Mouse (Mus musculus): Measurements from ENCODE around the gene Map7d1. TPM values are rescaled to one million over a fixed set of nuclear protein-coding genes. Genes with fewer than 3 reads are reported as not detected.

The Map7d1 gene
- total RNA-seq, 2 experiments from 2014 or later = 240 to 249 TPM

DNA sequence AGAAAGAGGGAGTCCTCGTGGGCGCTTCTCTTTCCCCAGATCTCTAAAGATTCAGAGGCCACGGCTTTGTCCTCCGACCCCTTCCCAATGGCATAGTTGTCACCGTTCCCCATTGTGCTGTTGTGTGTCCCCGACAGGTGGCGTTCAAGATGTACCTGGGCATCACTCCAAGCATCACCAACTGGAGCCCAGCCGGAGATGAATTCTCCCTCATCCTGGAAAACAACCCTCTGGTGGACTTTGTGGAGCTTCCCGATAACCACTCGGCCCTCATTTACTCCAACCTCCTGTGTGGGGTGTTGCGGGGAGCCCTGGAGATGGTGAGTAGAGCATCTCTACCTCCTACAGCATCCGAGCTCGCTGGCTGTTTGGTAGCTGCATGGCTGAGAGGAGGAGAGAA, 17.6 kb upstream of the Map7d1 start:
- no peak for DNase-seq

DNA sequence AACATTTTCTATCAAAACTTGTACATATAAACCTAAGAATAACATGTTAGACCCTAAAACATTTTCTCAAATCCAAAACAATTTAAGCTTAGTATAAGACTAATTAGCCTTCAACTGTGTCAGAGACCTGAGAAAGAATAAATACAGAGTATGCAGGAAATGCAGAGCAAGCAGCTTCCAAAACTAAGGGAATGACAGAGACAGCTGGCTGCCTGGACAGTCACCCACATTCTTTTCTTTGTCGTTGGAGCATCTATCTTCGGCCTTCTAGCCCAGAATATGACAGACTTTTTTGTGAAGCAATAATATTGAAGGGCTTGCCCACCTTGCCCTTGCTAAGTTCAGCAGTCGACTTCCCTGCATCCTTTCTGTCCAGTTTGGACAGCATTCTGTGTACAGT, 13.1 kb upstream of the Map7d1 start:
- DNase-seq = no peak

- peak; percentile 99 to 100 for DNase-seq
These were observed 6.1 kb upstream of the Map7d1 start, which contains the start of gene Trappc3 for GRCm38 (mm10) chr4:126262119-126262807. Gene Trappc3, plus strand, starts transcription at chr4:126262325.

DNA sequence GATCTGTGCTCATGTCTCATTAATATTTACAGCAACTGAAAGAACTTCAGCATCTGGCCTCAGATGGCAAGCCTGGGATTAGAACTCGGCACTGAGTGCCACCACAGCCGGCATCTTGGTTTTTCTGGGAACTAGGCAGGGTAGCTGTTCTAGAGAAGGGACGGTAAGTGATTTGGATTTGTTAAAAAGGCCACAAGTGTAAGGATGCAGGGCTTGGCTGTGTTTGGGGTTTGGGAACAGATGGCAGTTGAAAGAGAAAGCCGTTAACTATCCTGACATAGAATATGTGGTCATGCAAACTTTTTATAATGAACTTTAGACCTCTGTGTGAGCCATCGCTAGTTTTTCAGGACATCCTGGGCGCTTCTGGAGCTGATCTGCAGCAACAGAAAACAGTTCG, 5.5 kb upstream of the Map7d1 start:
- DNase-seq = no peak

DNA sequence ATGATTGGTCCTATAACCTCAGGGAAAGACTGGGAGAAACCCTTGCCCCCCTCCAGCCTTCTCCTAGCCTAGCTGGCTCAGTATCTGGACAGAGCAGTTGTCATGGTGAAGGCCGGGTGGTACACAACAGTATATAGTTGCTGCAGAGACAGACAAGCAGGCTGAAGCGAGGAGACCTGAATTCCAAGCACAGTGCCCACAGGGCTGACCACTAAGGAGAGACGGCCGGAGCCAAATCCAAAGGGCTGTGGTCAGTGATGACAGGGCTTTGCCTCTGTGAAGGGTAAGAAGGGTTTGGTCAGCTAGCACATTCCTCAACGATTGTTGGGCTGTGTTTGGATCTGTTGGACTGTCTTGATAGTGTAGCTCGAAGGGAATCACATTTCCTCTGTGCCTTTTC, 5.1 kb upstream of the Map7d1 start:
- no peak for DNase-seq

GRCm38 (mm10) chr4:126260520-126261201, 4.5 kb upstream of the Map7d1 start:
- DNase-seq = peak; percentile 87 to 96

DNA sequence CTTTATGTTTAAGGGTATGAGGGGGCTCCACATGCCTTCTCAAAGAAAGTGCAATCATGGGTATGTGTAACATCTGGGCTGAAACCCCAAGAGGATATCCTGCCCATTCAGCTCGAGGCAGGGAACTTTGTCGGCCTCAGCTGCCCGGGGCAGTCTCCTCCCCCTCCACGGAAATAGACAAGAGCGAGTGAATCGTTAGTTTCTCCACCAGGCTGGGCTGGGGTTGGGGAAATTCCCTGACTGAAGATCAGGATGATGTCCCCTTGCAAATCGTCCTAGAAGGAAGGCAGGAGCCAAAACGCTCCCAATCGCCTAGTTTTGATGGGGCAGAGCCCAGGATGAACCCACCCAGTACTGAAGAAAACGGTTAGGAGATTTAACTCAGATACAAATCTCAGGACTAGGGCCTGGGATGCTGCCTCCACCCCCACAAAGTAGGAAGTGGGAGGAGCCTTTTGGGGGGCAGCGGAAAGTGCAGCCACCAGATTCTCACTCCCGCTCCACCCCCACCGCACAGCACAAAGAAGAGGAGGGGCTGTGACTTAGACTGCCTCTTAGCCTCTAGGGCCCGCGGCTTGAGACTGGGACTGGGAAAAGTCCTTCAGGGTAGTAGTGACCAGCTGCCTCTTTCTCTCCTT, 3.5 kb upstream of the Map7d1 start:
- peak; percentile 91 to 95 for DNase-seq

DNA sequence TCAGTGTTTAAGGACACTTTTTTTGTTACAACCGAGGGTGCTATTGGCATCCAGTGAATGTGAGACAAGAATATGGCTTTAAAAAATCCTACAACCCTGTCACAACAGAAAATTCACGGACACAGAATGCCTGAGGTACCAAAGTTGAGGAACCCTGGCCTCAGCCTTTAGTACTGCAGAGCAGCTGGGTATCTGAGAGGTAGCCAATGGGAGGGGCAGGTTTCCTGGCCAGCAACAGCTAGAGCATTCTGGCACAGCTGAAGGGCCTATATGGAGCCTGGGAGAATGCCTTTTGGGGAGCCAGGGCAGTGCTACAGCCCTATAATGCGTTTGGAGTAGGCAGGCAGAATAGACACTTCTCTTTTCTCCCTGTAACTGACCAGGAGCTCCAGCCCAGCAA, 2.9 kb upstream of the Map7d1 start:
- peak; percentile 64 to 75 for DNase-seq

DNA sequence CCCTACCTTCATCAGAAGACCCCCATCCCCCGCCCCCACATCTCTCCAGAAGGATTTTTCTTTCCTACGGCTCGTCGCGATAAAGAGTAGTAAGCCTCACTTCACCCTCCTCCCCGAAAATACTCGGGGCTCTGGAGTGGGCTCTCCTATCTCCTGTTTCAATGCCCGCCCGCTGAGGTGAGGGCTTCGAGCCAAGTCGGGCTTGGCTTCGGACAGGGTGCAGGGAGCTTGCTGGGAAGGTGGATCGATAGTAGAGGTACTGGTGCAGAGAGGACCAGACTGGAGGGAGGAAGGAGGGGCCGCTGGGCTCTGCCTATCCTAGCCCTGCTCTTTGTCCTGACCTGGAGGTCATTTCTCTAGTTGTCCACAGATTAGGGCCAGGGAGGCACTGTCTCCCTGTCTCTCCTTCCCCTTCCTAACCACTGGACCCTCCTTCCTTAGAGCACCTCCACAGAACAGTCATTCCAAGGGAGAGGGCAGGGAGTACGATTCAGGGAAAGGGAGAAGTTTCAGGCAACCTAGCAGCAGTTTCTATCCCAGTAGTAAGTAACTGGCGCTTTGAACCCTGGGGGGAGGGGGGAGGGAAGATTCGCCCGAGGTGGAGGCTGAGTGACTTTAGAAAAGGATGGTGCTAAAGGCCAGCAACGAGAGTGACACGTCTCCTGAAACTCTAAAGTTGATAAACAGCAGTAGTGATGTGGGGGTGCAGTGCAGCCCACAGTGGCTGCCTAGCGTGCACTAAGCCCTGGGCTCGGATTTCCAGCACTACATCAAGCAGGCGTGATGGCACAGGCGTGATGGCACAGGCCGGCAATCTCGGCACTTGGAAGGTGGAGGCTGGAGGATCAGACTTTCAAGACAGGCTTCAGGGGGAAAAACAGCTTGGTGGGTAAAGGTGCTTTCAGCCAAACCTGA, 1.1 kb upstream of the Map7d1 start:
- DNase-seq = peak; percentile 73 to 77

GRCm38 (mm10) chr4:126255113-126256001, 786 bp downstream of the Map7d1 start:
- peak; percentile 64 to 67 for DNase-seq

DNA sequence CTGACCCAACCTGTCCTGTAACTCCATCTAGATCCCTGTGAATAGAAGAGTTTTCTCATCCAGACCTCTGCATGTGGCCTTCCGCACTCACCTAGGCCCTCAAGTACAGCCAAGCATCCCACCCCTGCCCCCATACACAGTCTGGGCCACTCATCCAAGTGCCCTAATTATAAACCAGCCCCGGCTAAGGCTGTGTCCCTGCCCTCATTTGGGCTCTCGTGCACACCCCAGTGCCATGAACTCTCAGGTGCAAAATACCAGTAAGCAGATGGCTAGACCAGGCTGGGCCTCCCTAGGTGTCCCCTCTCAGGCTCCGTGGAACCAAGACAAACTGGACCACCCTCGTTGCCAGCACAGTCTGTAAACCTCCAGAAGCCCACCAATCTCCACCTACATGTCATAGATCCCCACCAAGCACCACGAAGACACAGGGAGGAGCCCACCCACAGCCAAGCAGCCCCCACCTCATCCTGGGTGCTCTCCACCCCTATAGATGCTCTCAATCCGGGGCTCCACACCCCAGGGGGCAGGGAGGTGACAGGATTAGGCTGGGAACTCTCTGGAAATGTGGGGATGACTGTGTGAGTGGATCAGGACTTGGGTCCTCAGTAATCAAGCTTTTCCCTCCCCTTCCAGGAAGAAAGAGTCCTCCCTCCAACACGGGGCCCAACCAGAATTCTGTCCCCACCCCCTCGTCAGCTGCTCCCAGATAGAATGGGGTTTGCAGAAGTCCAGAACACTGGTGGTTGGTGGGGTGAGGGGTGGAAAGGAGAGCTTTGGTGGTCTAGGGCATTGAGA, 1.6 kb downstream of the Map7d1 start:
- peak; percentile 82 to 88 for DNase-seq

GRCm38 (mm10) chr4:126253637-126254272, 2.4 kb downstream of the Map7d1 start:
- no peak for DNase-seq

DNA sequence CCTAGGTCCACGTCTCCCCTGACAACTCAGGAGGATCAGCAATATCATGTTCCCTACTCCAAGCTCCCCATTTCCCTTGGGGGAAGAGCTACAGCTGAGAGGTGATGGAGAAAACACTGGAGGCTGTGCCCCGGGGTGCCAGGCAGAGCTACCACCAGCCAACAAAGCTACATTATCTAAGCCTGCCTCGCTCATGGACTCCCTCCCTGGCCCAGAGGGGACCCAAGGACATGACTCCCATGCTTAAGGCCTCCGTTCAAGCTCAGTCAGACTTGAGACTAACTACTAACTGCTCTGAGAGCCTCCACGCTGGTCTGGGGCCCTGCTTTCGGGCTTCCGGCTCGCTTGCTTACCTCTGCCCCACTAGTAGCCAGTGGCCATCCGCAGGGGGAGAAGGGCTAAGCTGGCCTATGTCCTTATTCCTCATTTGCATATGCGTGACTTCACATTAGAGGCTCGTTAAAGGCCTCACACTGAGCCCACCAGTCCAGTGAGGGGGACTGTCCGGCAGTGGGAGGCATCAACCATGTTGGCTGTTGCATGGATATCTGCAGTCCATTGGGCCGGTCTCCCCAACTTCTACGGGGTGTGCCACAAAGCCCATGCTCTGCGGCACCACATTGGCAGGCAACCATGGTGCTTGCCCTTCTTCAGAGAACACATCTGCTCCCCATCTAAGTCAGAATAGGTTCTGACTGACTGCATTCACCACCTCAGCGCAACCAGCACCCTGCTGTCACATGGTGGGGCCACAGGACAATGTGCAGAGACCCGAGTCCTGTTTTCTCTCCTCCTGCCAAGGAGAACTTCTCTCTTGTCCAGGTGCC, 3.5 kb downstream of the Map7d1 start:
- no peak for DNase-seq

GRCm38 (mm10) chr4:126251655-126252254, 4.4 kb downstream of the Map7d1 start:
- peak; percentile 75 to 88 for DNase-seq

DNA sequence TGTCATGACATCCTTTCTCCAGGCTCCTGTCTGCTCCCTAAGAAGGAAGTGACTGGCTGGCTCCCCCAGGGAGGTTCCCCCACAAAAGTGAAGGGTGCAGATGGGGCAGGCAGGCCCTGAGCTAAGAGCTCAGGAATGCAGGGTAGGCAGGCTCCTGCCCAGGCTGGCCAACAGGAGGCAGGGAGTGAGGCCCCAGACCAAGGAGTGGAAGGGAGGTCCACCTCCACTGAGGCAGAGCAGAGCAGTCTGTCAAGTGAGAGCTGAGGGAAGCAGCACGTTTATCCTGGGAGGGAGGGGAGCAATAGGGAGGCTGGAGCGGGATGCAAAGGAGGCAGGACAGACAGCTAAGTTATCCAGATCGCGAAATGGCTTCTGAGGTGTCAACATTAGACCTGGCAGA, 5.5 kb downstream of the Map7d1 start:
- no peak for DNase-seq

GRCm38 (mm10) chr4:126248261-126248868, 7.8 kb downstream of the Map7d1 start:
- no peak for DNase-seq

DNA sequence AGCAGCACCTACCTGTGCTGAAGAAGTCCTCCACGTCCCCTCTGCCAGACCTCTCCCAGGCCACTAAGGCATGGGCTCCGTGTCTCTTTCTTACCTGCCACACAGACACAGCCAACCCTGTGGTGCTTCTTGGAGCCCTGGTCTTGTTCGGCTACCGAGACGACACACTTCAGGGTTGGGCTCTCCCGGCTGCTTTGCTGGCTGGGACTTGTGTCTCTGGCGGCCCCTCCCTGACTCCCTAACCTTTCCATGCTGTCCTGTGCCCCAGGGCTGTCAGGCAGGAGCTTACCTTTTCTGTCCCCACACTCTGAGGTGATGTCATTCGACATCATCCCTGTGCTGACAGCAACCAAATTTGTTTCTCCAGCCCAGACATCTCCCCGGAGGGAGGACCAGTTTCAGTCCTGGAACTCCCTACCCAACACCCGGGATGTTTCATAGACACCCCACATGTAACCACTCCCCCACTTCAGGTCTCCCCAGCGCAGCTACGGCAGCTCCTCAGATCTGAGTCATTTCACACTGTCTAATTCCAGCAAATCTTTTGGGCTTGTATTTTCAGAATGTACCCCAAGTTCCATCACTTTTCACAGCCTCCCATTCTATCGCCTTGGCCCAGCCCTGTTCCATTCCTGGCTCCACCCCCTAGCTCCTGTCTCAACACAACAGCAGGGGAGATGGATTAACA, 9.8 kb downstream of the Map7d1 start:
- DNase-seq = no peak
